ENCODE assay signal across 12 mouse cellular contexts in the genomic region with DNA sequence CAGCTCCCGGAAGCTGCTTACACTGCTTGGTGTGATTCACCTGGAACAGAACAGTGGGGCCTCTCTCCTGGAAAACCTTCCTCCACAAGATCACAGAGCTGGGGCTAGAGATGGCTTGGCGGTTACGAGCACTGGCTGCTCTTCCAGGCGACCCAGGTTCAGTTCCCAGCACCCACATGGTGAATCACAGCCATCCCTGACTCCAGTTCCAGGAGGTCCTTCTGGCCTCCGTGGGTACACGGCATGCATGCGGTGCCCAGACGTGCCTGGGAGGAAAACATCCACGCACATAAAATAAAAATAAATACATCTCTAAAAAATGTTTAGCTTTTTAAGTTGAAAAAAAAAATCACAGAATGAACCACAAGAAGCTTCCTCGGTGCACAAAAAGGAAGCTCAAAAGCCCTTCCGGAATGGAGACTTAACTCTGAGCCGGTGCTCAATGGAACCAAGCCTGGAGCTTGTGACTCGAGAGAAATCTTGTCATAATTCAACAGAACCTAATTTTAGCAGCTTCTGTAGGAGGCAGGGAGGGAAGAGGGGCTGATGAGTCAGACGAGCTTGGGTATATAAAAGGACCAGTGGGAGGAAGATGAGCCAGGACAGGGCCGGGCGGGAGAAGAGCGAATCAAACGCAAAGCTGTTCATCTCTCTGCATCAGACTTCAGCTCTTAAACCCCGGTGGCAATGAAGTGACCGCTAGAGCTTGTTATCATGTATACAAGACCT. TPM values are rescaled to one million over a fixed set of nuclear protein-coding genes. Genes with fewer than 3 reads are reported as not detected.
DNase-seq lines count a peak whose midpoint lies in the region; ATAC-seq and TF ChIP-seq lines count a peak whose summit lies in the region.
"Had no signal": no experiment of that assay in that cellular context is flagged by ENCODE, and none has a peak within 500 bp of the region (broad histone marks: within the 10 kb centered on the region; RNA-seq: fewer than 3 reads in every experiment).

No protein-coding gene starts in this region.

- H3K4me2 ChIP-seq in hindbrain, embryonic 13.5 days = no peak overlapping the region
- H3K4me2 ChIP-seq: liver, embryonic 15.5 days had no signal

- peak; percentile 10 for DNase-seq in gastrocnemius, postnatal 25 days
- DNase-seq in gastrocnemius, postnatal 10 days = no peak
- peak; percentile 18 for DNase-seq in adrenal gland, postnatal 25 days
- DNase-seq in heart, postnatal 10 days = peak; percentile 32 to 38
- no peak for DNase-seq in neural tube, embryonic 10.5 days (ENCODE audit: extremely low spot score, low spot score)
- no peak for DNase-seq in spleen, postnatal 14 days (ENCODE audit: low spot score in 2 of 2)
- DNase-seq: gastrocnemius, postnatal 14 days had no signal

- no peak overlapping the region for H3K4me3 ChIP-seq in olfactory bulb, adult 2 months (ENCODE audit: insufficient read depth, low read depth, low read length)
- H3K4me3 ChIP-seq in hindbrain, embryonic 13.5 days = no peak overlapping the region
- H3K4me3 ChIP-seq: liver, embryonic 15.5 days had no signal

- ATAC-seq in hindbrain, embryonic 13.5 days (ENCODE audit: low FRiP score) = no peak
- ATAC-seq: CD4-positive, CD25-positive, alpha-beta regulatory T cell, adult 4 months had no signal

- no peaks in the 10 kb centered on the region for H3K27me3 ChIP-seq in hindbrain, embryonic 13.5 days
- H3K27me3 ChIP-seq: liver, embryonic 15.5 days had no signal

- no peak overlapping the region for H3K9ac ChIP-seq in hindbrain, embryonic 13.5 days
- H3K9ac ChIP-seq: liver, embryonic 15.5 days had no signal

- no peak for TF ChIP-seq CTCF in olfactory bulb, adult 2 months (IDR thresholded peaks at IDR 0.05; ENCODE audit: insufficient read depth, low read depth, low read length)

- H3K36me3 ChIP-seq in hindbrain, embryonic 13.5 days = no peaks in the 10 kb centered on the region
- H3K36me3 ChIP-seq: liver, embryonic 15.5 days had no signal

- WGBS in olfactory bulb, adult 2 months = 43% methylated on average over 20 of the region's 20 CpGs
- 88% methylated on average over 20 of the region's 20 CpGs for WGBS in hindbrain, embryonic 13.5 days

- H3K9me3 ChIP-seq in hindbrain, embryonic 13.5 days = no peaks in the 10 kb centered on the region
- H3K9me3 ChIP-seq: liver, embryonic 15.5 days had no signal

- intact Hi-C loops in heart, postnatal 10 days (cut with DNase I) = no loop called here

- peak; percentile 29; the same call in 1 of the 2 replicates for TF ChIP-seq POLR2A in olfactory bulb, adult 2 months (IDR thresholded peaks at IDR 0.05; ENCODE audit: insufficient read depth, low read depth, low read length)

- H3K4me1 ChIP-seq in olfactory bulb, adult 2 months (ENCODE audit: control insufficient read depth, insufficient read depth, low read length) = peaks cover 11% of the 10 kb centered on the region
- no peaks in the 10 kb centered on the region for H3K4me1 ChIP-seq in hindbrain, embryonic 13.5 days (replicated peaks)
- H3K4me1 ChIP-seq: liver, embryonic 15.5 days had no signal

- H3K27ac ChIP-seq in olfactory bulb, adult 2 months (ENCODE audit: insufficient read depth, low read depth, low read length) = peak overlapping the region; percentile 70
- no peak overlapping the region for H3K27ac ChIP-seq in hindbrain, embryonic 13.5 days
- H3K27ac ChIP-seq: kidney, postnatal 0 days; liver, embryonic 15.5 days had no signal

RNA-seq across cellular contexts. Expression of a gene that starts 35.4 kb away (rescaled TPM):
- total RNA-seq in gastrocnemius, postnatal 25 days (2021) = not detected
- total RNA-seq in gastrocnemius, postnatal 10 days (2021) = not detected
- not detected in 2 replicates for total RNA-seq in adrenal gland, postnatal 25 days (2021)
- total RNA-seq in heart, postnatal 10 days (2021) = not detected
- not detected in 2 replicates for polyA plus RNA-seq in olfactory bulb, adult 2 months (2012; ENCODE audit: insufficient read depth, insufficient read length, low replicate concordance, missing spikeins)
- polyA plus RNA-seq in hindbrain, embryonic 13.5 days (2015; fragmentation: Nextera tagmentation; extraction: Ambion mirVana) = not detected in 2 replicates
- total RNA-seq: gastrocnemius, postnatal 14 days had no signal
- polyA plus RNA-seq: CD4-positive, CD25-positive, alpha-beta regulatory T cell, adult 4 months; kidney, postnatal 0 days; liver, embryonic 15.5 days had no signal

Comparison
In these comparisons a context has a peak if more than half of its experiments do, and no peak if none do; other contexts are left out.
1. DNase-seq: peak in gastrocnemius, postnatal 25 days (single experiment), adrenal gland, postnatal 25 days (single experiment) and heart, postnatal 10 days (2 of 2); none in gastrocnemius, postnatal 10 days (single experiment), neural tube, embryonic 10.5 days (single experiment) and spleen, postnatal 14 days (0 of 2).